Mouse (Mus musculus) gastrocnemius, adult 2 months (tissue): ENCODE measurements around the gene Gm3317. TPM values are rescaled to one million over a fixed set of nuclear protein-coding genes. Genes with fewer than 3 reads are reported as not detected.
"Not testable (repeated sequence)": the region's sequence is repeated elsewhere in the genome, so short reads cannot be mapped to it uniquely, and the experiment has no call there.

ENCODE experiments used
- DNase-seq: peaks from one replicate; pipeline ENCODE4 v3.0.0; 2022
- H3K27ac ChIP-seq: fragments of 200-600 bp; 2 replicates; pipeline ENCODE4 v1.8.1; 2022; ENCODE audit warnings: mild to moderate bottlenecking
- H3K4me3 ChIP-seq: fragments of 200-600 bp; 2 replicates; pipeline ENCODE4 v1.8.1; 2022; ENCODE audit warnings: mild to moderate bottlenecking, moderate library complexity
- intact Hi-C: fragments of 180-260 bp; cut with DNase I; formaldehyde crosslinking; loops from one replicate; pipeline ENCODE4 v1.15.1; 2025
- long read RNA-seq, 2 experiments: library from polyadenylated mRNA; stranded (forward); transcript quantifications; one replicate each; pipeline ENCODE4 v2.0.0; 2021
- total RNA-seq, 2 experiments: library from RNA; stranded (reverse); gene quantifications; 2 replicates each; pipeline ENCODE4 v1.2.3; 2021

The Gm3317 gene
- total RNA-seq = not detected
- long read RNA-seq, experiment 1 = 0 reads
- long read RNA-seq, experiment 2 = 0 reads

DNA sequence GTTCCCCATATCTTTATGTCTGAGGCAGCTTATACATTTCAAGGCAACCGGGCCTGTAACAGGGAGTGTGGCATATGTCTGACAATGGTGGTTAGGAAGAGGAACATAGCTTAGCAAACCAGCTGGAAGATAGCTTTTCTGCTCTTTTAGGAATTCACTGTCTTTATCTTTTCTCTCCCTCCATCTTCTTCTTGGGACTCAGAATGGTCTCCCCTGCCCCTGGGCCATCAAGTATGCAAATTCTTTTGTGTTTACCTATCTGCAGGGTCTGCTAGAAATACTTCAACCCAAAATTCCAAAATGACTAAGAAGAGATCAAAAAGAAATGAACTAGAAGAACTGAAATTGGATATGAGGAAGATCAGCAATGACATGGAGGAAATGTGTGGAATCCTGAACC lies at the start of gene Gm3317:
TSS of gene Gm3317 (plus strand) at position 301 of the 400 bp plus-strand sequence.
- intact Hi-C loops, H3K27ac ChIP-seq, H3K4me3 ChIP-seq, DNase-seq: not testable (repeated sequence)

DNA sequence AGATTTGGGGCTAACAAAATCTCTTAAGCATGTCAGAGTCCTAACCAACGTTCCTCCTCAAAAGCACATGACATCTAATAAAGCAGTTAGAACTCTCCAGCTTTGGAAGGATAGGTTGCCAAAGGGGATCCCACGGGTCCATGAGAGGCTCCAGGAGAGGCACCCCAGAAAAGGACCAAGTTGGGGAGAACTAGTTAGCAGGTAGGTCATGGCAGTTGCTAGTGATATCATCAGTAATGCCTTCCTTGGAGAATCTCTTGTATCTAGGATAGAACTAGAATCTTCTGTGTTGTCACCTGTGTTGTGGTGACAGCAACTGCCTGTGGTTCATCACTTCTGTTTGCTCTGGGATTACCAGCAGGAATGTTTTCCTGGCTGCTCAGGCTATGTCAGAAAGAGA lies 33.1 kb upstream of the Gm3317 start, which contains the start of gene Gm8279:
TSS of gene Gm8279 (plus strand) at position 301 of the 400 bp plus-strand sequence.
- DNase-seq, H3K4me3 ChIP-seq, H3K27ac ChIP-seq, intact Hi-C loops: not testable (repeated sequence)

DNA sequence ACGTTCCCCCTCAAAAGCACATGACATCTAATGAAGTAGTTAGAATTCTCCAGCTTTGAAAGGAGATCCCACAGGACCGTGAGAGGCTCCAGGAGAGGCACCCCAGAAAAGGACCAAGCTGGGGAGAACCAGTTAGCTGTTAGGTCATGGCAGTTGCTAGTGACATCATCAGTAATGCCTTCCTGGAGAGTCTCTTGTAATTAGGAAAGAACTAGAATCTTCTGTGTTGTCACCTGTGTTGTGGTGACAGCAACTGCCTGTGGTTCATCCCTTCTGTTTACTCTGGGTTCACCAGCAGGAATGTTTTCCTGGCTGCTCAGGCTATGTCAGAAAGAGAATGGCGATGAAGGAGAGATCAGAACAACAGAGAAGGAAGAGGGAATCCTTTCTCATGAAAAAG lies 21.2 kb downstream of the Gm3317 start, which contains the start of gene Gm8271:
TSS of gene Gm8271 (plus strand) at position 301 of the 400 bp plus-strand sequence.
- DNase-seq, H3K27ac ChIP-seq, H3K4me3 ChIP-seq, intact Hi-C loops: not testable (repeated sequence)

Other genes with a start within 250 kb of the Gm3317 start
- not detected for gene Gm8297, start 180.6 kb upstream of the Gm3317 start, total RNA-seq
- not detected for gene Gm3298, start 148.6 kb upstream of the Gm3317 start, total RNA-seq
- under 1 TPM in 1 of 2 experiments, not detected in 1; 0.11 TPM for gene 4930555G01Rik, start 113.9 kb upstream of the Gm3317 start, total RNA-seq
- under 1 TPM in 1 of 2 experiments, not detected in 1; 0.25 TPM for gene Gm8281, start 93.5 kb upstream of the Gm3317 start, total RNA-seq
- gene Gm8279, start 33.0 kb upstream of the Gm3317 start, total RNA-seq = not detected
- gene Gm8271, start 21.3 kb downstream of the Gm3317 start, total RNA-seq = not detected
- gene Gm3526, start 96.0 kb downstream of the Gm3317 start, total RNA-seq = not detected
- not detected for gene Gm3542, start 170.4 kb downstream of the Gm3317 start, total RNA-seq
- gene Gm3500, start 224.5 kb downstream of the Gm3317 start, total RNA-seq = not detected